Mouse (Mus musculus) forebrain, embryonic 15.5 days (tissue): Measurements from ENCODE around the gene Krt6b. TPM values are rescaled to one million over a fixed set of nuclear protein-coding genes. Genes with fewer than 3 reads are reported as not detected.

Experiments used
- ATAC-seq: fragments of 200-750 bp; cut with Nextera tagmentation; replicated peaks from 2 replicates; pipeline ENCODE4 v1.8.0; 2017; ENCODE audit warnings: mild to moderate bottlenecking, moderate TSS enrichment, moderate library complexity
- H3K27ac ChIP-seq: fragments of 300-500 bp; sonication (generic); replicated peaks from 2 replicates; pipeline ENCODE4 v1.5.1; 2015; ENCODE audit warnings: mild to moderate bottlenecking, inconsistent platforms
- H3K27me3 ChIP-seq: fragments of 300-500 bp; sonication (generic); 2 replicates; pipeline ENCODE4 v1.6.1; 2015; ENCODE audit warnings: inconsistent platforms
- H3K36me3 ChIP-seq: fragments of 300-500 bp; sonication (generic); 2 replicates; pipeline ENCODE4 v1.6.1; 2015; ENCODE audit warnings: mild to moderate bottlenecking, inconsistent platforms
- H3K4me1 ChIP-seq: fragments of 300-500 bp; sonication (generic); 2 replicates; pipeline ENCODE4 v1.6.1; 2015; ENCODE audit warnings: inconsistent platforms
- H3K4me2 ChIP-seq: fragments of 300-500 bp; sonication (generic); replicated peaks from 2 replicates; pipeline ENCODE4 v1.6.1; 2015; ENCODE audit warnings: mild to moderate bottlenecking, inconsistent platforms
- H3K4me3 ChIP-seq: fragments of 300-500 bp; sonication (generic); 2 replicates; pipeline ENCODE4 v1.5.1; 2015; ENCODE audit warnings: mild to moderate bottlenecking, inconsistent platforms
- H3K9ac ChIP-seq: fragments of 300-500 bp; sonication (generic); replicated peaks from 2 replicates; pipeline ENCODE4 v1.6.1; 2015; ENCODE audit warnings: mild to moderate bottlenecking, inconsistent platforms
- H3K9me3 ChIP-seq: fragments of 300-500 bp; sonication (generic); 2 replicates; pipeline ENCODE4 v1.6.1; 2016; ENCODE audit warnings: inconsistent platforms
- WGBS: fragments of 180-500 bp; shearing (Covaris S2); methylation state at CpG from one replicate; pipeline ENCODE4 v1.1.7; 2015; ENCODE audit warnings: mixed read lengths; 5-methylcytosine and 5-hydroxymethylcytosine counted together
- polyA plus RNA-seq: library from polyadenylated mRNA; unstranded; fragments of >200 nt; fragmentation: Nextera tagmentation; extraction: Ambion mirVana; gene quantifications from 2 replicates; pipeline ENCODE4 v1.2.1, GENCODE M21; 2015

The Krt6b gene
- not detected in 2 replicates for polyA plus RNA-seq

GRCm38 (mm10) chr15:101680187-101680586 lies at the start of gene Krt6b:
Gene Krt6b (minus strand): TSS chr15:101680287.
- H3K4me2 ChIP-seq = no peak within 1 kb of the TSS
- 78% methylated on average over 2 of the region's 2 CpGs for WGBS
- H3K27me3 ChIP-seq = no peaks in the 10 kb centered on the region
- no peak within 1 kb of the TSS for H3K4me3 ChIP-seq
- no peak within 1 kb of the TSS for H3K27ac ChIP-seq
- no peaks in the 10 kb centered on the region for H3K36me3 ChIP-seq
- no peak for ATAC-seq
- H3K9ac ChIP-seq = no peak within 1 kb of the TSS
- H3K4me1 ChIP-seq = no peaks in the 10 kb centered on the region
- no peaks in the 10 kb centered on the region; the same call in 1 of the 2 replicates for H3K9me3 ChIP-seq

DNA sequence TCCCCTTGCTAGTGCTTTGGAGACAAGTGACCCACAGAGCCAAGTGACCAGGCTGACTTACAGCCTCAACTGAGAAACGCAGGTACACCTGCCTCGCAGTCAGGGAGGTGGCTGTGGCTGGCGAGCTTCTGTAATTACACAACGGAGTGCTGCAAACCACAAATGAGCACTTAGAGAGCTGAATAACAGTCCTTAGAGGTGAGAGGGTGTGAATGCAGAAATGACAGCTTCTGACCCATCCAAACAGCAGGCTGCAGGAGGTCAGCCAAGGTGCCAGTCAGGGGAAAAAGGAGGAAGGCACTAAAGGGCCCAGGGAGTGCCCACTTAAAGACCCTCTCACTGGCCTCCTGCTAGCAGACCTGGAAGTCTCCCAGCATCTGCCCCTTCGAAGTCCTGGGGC lies 44.6 kb upstream of the Krt6b start:
- Histone ChIP-seq H3K36me3 (no peaks in the 10 kb centered on the region), H3K4me2 (no peak overlapping the region), H3K4me3 (no peak overlapping the region), H3K27ac (no peak overlapping the region), H3K9me3 (no peaks in the 10 kb centered on the region), H3K4me1 (no peaks in the 10 kb centered on the region), H3K27me3 (no peaks in the 10 kb centered on the region), H3K9ac (no peak overlapping the region)
- ATAC-seq = no peak
- WGBS = 79% methylated on average over 5 of the region's 5 CpGs

DNA sequence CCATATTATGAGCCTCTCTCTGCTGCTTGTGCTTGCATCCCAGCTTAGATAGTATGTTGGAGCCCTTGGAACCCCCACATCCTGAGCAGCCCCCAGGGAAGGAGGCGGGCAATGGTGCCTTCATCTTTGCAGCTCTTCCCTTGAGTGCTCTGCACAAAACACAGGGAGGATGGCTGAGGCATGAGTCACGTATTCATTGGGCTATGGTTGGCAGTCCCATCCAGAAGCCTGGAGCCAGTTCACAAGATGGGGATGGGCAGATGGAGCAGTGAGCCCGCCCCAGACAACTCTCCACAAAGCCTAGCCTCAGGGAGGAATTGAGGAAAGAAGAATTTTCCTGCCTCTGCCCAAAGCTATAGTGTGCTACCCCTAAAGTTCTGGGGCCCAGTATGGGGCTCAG lies 35.7 kb upstream of the Krt6b start:
- H3K4me1 ChIP-seq = no peaks in the 10 kb centered on the region
- no peaks in the 10 kb centered on the region for H3K27me3 ChIP-seq
- H3K9me3 ChIP-seq = no peaks in the 10 kb centered on the region
- H3K4me3 ChIP-seq = no peak overlapping the region
- no peak overlapping the region for H3K4me2 ChIP-seq
- no peak overlapping the region for H3K27ac ChIP-seq
- 77% methylated on average over 3 of the region's 3 CpGs for WGBS
- no peak overlapping the region for H3K9ac ChIP-seq
- no peaks in the 10 kb centered on the region for H3K36me3 ChIP-seq
- ATAC-seq = no peak

- no peaks in the 10 kb centered on the region for H3K9me3 ChIP-seq
- 88% methylated on average over 5 of the region's 5 CpGs for WGBS
- ATAC-seq = no peak
- no peaks in the 10 kb centered on the region for H3K27me3 ChIP-seq
- H3K36me3 ChIP-seq = no peaks in the 10 kb centered on the region
- H3K27ac ChIP-seq = no peak overlapping the region
- H3K4me3 ChIP-seq = no peak overlapping the region
- no peak overlapping the region for H3K9ac ChIP-seq
- H3K4me2 ChIP-seq = no peak overlapping the region
- no peaks in the 10 kb centered on the region for H3K4me1 ChIP-seq
Observed at GRCm38 (mm10) chr15:101714356-101714755, 34.3 kb upstream of the Krt6b start.

DNA sequence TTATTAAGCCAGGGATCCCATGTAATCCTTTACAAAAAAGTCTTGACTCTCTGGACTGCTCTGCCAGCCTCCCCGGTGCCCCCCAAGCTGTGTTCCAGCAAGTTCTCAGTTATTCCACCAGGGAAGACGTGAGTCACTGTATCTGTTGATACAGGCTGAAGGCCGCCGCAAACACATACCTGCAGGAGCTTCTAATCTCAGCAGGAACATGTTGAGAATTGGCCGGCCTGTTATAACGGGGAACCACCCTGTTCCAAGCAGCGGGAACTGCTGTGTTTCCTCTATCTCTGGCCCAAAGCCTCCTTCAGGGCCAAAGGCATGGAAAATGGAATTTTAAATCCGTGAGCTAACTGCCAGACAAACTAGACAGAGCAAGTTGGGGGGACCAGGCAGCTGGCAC lies 33.6 kb upstream of the Krt6b start:
- H3K9me3 ChIP-seq = no peaks in the 10 kb centered on the region
- H3K9ac ChIP-seq = no peak overlapping the region
- H3K4me3 ChIP-seq = no peak overlapping the region
- no peak for ATAC-seq
- H3K27ac ChIP-seq = no peak overlapping the region
- no peak overlapping the region for H3K4me2 ChIP-seq
- 70% methylated on average over 8 of the region's 8 CpGs for WGBS
- no peaks in the 10 kb centered on the region for H3K27me3 ChIP-seq
- no peaks in the 10 kb centered on the region for H3K4me1 ChIP-seq
- H3K36me3 ChIP-seq = no peaks in the 10 kb centered on the region

GRCm38 (mm10) chr15:101712720-101713119 lies 32.6 kb upstream of the Krt6b start, which contains the start of gene Krt5:
Gene Krt5 (minus strand): TSS chr15:101712898.
- Histone ChIP-seq H3K4me3 (no peak within 1 kb of the TSS), H3K4me1 (no peaks in the 10 kb centered on the region), H3K9me3 (no peaks in the 10 kb centered on the region), H3K9ac (no peak within 1 kb of the TSS), H3K27me3 (no peaks in the 10 kb centered on the region), H3K27ac (no peak within 1 kb of the TSS), H3K36me3 (no peaks in the 10 kb centered on the region), H3K4me2 (no peak within 1 kb of the TSS)
- 84% methylated on average over 13 of the region's 13 CpGs for WGBS
- no peak for ATAC-seq

- H3K4me2 ChIP-seq = no peak overlapping the region
- no peak overlapping the region for H3K4me3 ChIP-seq
- H3K9ac ChIP-seq = no peak overlapping the region
- H3K4me1 ChIP-seq = no peaks in the 10 kb centered on the region
- ATAC-seq = no peak
- H3K9me3 ChIP-seq = no peaks in the 10 kb centered on the region
- WGBS = 66% methylated on average over 11 of the region's 11 CpGs
- no peaks in the 10 kb centered on the region for H3K27me3 ChIP-seq
- H3K36me3 ChIP-seq = no peaks in the 10 kb centered on the region
- no peak overlapping the region for H3K27ac ChIP-seq
Observed at GRCm38 (mm10) chr15:101708683-101709082, 28.6 kb upstream of the Krt6b start.

DNA sequence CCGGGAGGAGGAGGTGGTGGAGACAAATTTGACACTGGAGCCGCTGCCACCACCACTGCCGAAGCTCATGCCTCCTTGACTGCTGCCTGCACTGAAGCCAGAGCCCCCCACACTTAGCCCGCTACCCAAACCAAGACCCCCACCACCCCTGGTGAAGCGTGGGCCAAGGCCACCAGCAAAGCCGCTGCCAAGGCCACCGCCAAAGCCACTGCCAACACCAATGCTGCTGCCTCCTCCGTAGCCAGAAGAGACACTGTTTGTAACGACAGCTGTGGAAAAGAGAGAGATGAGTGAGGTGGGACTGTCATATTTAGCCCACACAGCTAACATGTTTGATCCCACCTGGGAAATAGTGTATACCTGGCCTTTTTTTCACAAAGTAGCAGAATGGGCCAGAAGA lies 27.4 kb upstream of the Krt6b start:
- H3K9ac ChIP-seq = no peak overlapping the region
- H3K27ac ChIP-seq = no peak overlapping the region
- no peak for ATAC-seq
- H3K9me3 ChIP-seq = no peaks in the 10 kb centered on the region
- H3K27me3 ChIP-seq = no peaks in the 10 kb centered on the region
- H3K4me2 ChIP-seq = no peak overlapping the region
- WGBS = 91% methylated on average over 9 of the region's 9 CpGs
- H3K4me3 ChIP-seq = no peak overlapping the region
- no peaks in the 10 kb centered on the region for H3K4me1 ChIP-seq
- no peaks in the 10 kb centered on the region for H3K36me3 ChIP-seq

DNA sequence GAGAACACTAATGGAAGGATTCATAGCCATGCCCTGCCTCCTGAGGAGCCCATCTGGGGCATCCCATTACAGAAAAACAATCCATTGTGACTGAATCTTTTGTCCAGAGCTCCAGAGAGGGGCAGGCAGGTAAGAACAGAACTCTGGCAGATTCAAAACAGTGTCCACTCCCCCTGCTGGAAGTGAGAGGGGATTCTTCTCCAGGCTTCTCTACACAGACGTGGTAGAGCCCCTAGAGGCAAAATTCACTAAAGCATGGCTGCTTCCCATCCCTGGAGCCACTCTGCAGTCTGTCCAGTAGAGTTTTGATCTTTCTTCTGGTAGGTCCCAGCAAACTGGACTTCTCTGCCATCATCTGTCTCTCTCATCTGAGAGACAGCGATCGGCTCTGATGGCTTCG lies 24.0 kb upstream of the Krt6b start:
- Histone ChIP-seq H3K4me2 (no peak overlapping the region), H3K4me1 (no peaks in the 10 kb centered on the region), H3K27ac (no peak overlapping the region), H3K9ac (no peak overlapping the region), H3K36me3 (no peaks in the 10 kb centered on the region), H3K27me3 (no peaks in the 10 kb centered on the region), H3K4me3 (no peak overlapping the region), H3K9me3 (no peaks in the 10 kb centered on the region)
- WGBS = 68% methylated on average over 4 of the region's 4 CpGs
- no peak for ATAC-seq

DNA sequence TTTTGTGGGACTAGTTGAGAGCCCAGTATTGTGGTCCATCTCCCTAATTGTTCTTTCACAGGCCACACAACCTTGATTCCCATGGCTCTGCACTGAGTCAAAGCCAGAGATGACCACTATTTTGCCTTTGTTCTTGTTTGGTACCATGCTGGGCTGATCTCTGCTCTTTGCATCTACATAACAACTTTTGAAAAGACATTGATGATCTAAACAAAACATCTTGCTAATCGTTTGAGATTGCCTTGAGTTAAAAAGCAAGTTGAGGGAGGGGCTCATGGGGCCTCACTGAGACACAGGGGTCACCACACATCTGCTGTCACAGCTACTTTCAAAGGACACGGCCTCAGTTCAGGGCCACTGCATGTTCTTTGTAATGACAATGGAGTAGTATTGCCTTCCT lies 22.3 kb upstream of the Krt6b start:
- no peaks in the 10 kb centered on the region for H3K36me3 ChIP-seq
- H3K27ac ChIP-seq = no peak overlapping the region
- H3K9me3 ChIP-seq = no peaks in the 10 kb centered on the region
- H3K4me1 ChIP-seq = no peaks in the 10 kb centered on the region
- H3K4me2 ChIP-seq = no peak overlapping the region
- H3K4me3 ChIP-seq = no peak overlapping the region
- H3K27me3 ChIP-seq = no peaks in the 10 kb centered on the region
- no peak for ATAC-seq
- no peak overlapping the region for H3K9ac ChIP-seq
- WGBS = 11% methylated on average over 2 of the region's 2 CpGs

GRCm38 (mm10) chr15:101699866-101700265 lies 19.8 kb upstream of the Krt6b start:
- H3K9ac ChIP-seq = no peak overlapping the region
- H3K4me3 ChIP-seq = no peak overlapping the region
- no peaks in the 10 kb centered on the region for H3K9me3 ChIP-seq
- ATAC-seq = no peak
- no peaks in the 10 kb centered on the region for H3K27me3 ChIP-seq
- WGBS = 71% methylated on average over 8 of the region's 8 CpGs
- H3K4me1 ChIP-seq = no peaks in the 10 kb centered on the region
- H3K36me3 ChIP-seq = no peaks in the 10 kb centered on the region
- no peak overlapping the region for H3K27ac ChIP-seq
- no peak overlapping the region for H3K4me2 ChIP-seq

DNA sequence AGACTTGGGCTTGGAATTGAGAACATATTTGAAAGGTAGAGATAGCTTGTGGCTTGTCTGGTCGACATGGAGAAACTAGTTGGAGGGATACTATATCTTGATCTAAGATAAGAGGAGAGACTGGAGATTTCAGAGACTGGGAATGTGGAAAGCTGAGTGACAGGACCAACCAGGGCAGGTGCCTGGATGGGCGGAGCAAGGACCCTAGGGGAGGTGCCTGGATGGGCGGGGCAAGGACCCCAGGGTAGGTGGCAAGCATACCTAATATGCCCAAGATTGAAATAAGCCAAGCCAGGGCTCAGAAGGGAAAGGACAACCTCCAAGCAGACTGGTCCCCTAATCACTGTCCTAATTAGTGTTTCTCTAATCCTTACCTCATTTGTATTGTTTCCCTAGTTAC lies 19.1 kb upstream of the Krt6b start:
- no peak overlapping the region for H3K9ac ChIP-seq
- 52% methylated on average over 3 of the region's 3 CpGs for WGBS
- no peak for ATAC-seq
- no peaks in the 10 kb centered on the region for H3K4me1 ChIP-seq
- H3K36me3 ChIP-seq = no peaks in the 10 kb centered on the region
- no peak overlapping the region for H3K4me2 ChIP-seq
- H3K27ac ChIP-seq = no peak overlapping the region
- H3K9me3 ChIP-seq = no peaks in the 10 kb centered on the region
- H3K4me3 ChIP-seq = no peak overlapping the region
- no peaks in the 10 kb centered on the region for H3K27me3 ChIP-seq

DNA sequence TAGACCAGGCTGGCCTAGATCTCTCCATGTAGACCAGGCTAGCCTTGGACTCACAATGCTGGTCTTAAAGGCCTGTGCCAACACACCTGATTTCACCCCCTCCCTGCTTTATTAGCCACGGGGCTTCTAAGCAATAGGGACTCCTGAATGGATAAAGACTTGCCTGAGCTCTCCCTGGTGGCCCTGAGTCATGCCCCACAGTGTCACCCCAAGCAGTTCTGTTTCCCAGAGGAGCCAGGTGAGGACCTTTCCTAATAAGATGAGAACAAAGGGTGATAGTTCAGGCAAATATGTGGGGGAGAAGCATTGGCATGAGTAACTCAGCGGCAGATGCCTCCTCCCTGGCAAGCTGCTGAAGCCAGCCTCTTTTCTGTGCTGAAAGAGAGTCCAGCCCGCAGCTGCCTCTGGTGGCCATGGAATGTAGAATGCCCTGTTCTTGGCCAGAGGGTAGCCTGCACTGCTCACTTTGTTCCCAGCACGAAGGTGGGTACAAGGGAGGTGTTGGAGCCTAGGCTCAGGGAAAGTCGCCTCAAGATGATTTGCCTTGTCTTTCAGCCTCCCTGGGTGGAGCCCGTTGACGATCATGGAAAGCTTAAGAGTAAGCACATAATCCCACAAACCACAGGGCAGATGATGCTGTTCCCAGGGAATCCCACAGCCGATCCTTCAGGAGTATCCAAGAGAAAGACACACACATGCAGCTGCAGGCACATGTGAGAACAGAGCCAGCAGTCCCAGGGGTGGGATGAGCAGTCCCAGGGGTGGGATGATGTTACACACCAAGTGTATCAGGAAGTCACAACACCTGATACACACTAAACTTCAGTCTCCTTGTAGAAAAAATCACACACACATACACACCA lies 17.5 kb upstream of the Krt6b start:
- ATAC-seq = no peak
- no peak overlapping the region for H3K27ac ChIP-seq
- H3K9me3 ChIP-seq = no peaks in the 10 kb centered on the region
- no peaks in the 10 kb centered on the region for H3K36me3 ChIP-seq
- 79% methylated on average over 8 of the region's 8 CpGs for WGBS
- H3K4me1 ChIP-seq = no peaks in the 10 kb centered on the region
- no peak overlapping the region for H3K4me3 ChIP-seq
- no peaks in the 10 kb centered on the region for H3K27me3 ChIP-seq
- no peak overlapping the region for H3K4me2 ChIP-seq
- no peak overlapping the region for H3K9ac ChIP-seq
